Mouse (Mus musculus) embryonic facial prominence, embryonic 15.5 days (tissue): ENCODE data around the gene Cuzd1. TPM values are rescaled to one million over a fixed set of nuclear protein-coding genes. Genes with fewer than 3 reads are reported as not detected.

Source experiments
- polyA plus RNA-seq: library from polyadenylated mRNA; unstranded; fragments of >200 nt; fragmentation: Nextera tagmentation; extraction: Ambion mirVana; gene quantifications from 2 replicates; pipeline ENCODE4 v1.2.1, GENCODE M21; 2015

The Cuzd1 gene
- polyA plus RNA-seq, 1 experiment from 2014 or later, result 0.13 TPM

Other genes starting within 250 kb of the Cuzd1 start
- not detected in 2 replicates for gene 4933402N03Rik, start 176.0 kb downstream of the Cuzd1 start, polyA plus RNA-seq
- gene 5430419D17Rik, start 147.9 kb downstream of the Cuzd1 start, polyA plus RNA-seq, result 0.03 TPM in 1 of 2 replicates, not detected in the other
- gene Fam24b, start 7.2 kb upstream of the Cuzd1 start, polyA plus RNA-seq, result not detected in 2 replicates
- 0.37 TPM in 1 of 2 replicates, not detected in the other for gene Fam24a, start 11.6 kb upstream of the Cuzd1 start, polyA plus RNA-seq
- 24.0 and 24.6 TPM in 2 replicates for gene 2310057M21Rik, start 40.5 kb upstream of the Cuzd1 start, polyA plus RNA-seq
- gene Pstk, start 48.8 kb upstream of the Cuzd1 start, polyA plus RNA-seq, result 69.0 and 71.6 TPM in 2 replicates
- gene Ikzf5, start 88.2 kb upstream of the Cuzd1 start, polyA plus RNA-seq, result 12.4 and 13.1 TPM in 2 replicates
- 98.3 and 104 TPM in 2 replicates for gene Acadsb, start 88.3 kb upstream of the Cuzd1 start, polyA plus RNA-seq
- gene Hmx3, start 220.6 kb upstream of the Cuzd1 start, polyA plus RNA-seq, result not detected in 2 replicates
- 0.24 TPM in 1 of 2 replicates, not detected in the other for gene Hmx2, start 226.5 kb upstream of the Cuzd1 start, polyA plus RNA-seq
- 177 and 189 TPM in 2 replicates for gene Bub3, start 237.9 kb upstream of the Cuzd1 start, polyA plus RNA-seq